Mouse (Mus musculus): ENCODE results near the gene Tmem30b. TPM values are rescaled to one million over a fixed set of nuclear protein-coding genes. Genes with fewer than 3 reads are reported as not detected.

The Tmem30b gene
- polyA plus RNA-seq, 1 experiment = not detected

DNA sequence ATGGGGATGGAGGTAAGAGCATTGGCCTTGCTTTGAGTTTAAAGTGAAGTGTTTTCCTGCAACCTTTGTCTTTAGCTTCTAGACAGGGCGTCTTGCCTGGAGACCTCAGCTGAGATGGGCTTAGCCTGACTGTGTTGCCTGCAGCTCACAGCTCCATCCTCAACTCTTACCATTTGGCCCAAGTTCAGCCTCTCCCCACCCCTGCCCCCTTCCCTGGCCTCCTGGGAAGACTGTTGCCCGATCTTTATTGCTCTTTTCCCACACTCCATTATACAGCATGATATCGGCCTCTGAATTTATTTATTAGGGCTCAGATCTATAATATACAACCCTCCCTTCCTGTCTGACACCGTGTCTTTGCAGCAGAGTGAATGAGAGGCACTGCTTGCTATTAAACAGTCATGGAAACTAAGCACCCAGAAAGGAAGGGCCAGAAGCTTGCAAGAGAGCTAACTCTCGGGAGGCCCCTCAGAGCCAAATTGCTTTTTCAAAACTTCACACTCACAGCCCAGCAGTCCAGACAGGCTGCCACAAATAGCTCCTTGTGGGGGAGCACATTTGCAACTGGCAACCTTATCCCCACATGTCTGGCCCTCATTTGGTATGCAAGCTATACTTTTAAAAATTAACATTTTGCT lies 45.4 kb downstream of the Tmem30b start:
- no peak for TF ChIP-seq GATA1 (IDR thresholded peaks at IDR 0.05; ENCODE audit: low read length)

DNA sequence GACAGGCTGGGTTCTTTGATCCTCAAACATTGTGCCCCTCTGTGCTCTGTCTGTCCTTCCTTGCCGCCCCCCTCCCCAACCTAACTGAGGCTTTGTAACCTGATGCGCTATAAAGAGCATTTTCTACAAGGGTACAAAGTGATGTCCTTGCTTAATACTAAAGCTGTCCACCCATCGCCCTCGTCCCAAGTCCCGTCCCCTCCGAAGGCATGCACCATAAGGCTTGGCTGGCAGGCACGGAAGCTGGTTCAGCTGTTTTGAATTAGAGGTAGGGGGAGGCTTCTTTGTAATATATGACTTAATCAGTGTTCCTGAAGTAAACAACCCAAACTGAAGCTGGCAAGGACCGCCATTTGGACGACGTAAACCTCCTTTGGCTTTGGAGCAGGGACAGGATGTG lies 51.0 kb downstream of the Tmem30b start:
- TF ChIP-seq GATA1 (IDR thresholded peaks at IDR 0.05; ENCODE audit: low read length) = no peak

DNA sequence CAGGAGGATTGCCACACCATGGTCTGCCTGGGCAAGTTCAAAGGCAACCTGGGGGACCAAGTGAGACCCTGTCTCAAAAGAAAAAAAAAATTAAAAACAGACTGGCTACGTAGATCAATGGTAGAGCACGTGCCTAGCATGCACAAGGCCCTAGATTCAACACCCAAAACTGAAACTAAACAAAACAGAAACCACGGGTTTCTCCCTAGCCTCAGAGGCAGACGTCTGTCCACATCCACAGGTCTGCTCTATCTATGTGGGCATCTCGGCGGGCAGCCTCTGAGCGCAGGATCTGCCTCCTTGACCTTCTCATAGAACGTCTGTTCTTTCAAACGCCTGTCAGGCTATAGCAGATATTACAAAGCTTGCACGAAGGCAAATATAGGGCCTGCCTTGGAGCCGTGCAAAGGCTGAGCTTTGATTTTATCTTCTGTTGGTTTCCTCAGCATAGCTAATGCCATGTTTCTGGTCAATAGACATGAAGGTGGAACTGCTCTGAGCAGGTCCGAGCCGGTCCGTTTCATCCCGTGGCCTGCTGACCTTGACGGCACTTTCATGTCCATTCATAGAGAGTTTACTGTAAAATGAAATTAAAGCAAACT lies 52.2 kb downstream of the Tmem30b start:
- no peak for TF ChIP-seq GATA1 (IDR thresholded peaks at IDR 0.05; ENCODE audit: low read length)

Other genes with a start within 250 kb of the Tmem30b start
- not detected in 2 replicates for gene Prkch, start 38.4 kb upstream of the Tmem30b start, polyA plus RNA-seq (2012)